Mouse (Mus musculus) kidney, adult 18-20 months (tissue): ENCODE measurements around the gene Spred2.

Experiments
- DNase-seq: peaks from one replicate; pipeline ENCODE4 v3.0.0; 2021

The Spred2 gene

DNA sequence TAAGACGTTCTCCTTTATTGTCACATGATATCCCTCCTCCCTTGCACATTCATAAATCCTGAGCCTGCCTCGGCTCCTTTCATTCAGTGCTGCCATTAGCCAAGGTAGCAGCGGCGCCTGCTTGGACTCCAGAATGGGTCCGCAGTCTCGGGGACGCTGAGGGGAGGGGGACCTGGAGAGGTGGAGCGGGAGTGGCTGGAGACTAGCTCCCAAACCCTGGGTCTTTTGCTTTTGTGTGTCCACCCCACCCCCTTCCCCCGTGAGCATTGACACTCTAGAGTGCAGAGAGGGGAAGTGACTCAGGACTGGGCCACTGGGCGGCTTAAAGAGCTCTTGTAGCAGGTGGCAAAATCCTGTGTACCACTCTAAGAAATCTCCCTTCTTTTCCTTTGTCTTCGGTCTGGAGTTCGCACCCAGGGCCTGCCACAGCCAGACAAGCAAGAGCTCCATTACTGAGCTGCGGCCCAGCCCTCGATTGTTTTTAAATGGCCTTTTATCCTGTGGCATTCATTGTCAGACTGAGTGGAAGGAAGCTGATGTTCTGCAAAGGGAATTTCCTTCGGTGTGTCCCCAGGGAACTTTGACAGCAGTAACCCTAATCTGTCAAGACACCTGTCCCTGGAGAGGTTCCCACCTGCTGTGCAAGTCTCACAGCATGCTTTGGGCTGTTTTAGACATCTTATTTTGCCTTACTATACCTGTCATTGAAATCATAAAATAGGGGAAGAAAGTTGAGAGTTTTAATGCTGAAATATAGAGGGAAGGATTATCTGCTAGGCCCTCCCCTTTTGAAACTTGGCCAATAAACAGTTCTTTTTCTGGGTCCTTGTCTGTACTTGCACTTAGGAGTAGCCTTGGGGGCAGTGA lies 2.0 kb downstream of the Spred2 start:
- peak; percentile 70 for DNase-seq

DNA sequence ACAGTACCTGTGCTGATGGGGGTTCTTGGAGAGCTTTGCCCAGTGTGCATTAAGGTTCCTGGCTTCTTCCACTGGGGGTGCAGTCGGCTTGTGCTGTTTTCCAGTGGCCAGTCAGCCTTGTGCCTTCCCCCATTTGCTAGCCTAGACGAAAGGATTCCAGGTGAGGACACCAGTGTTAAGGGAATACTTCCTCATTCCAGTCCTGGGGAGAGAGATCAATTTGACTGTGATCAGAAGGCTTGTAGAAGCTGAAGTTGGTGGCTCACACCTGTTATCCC lies 2.6 kb downstream of the Spred2 start:
- DNase-seq, result no peak

DNA sequence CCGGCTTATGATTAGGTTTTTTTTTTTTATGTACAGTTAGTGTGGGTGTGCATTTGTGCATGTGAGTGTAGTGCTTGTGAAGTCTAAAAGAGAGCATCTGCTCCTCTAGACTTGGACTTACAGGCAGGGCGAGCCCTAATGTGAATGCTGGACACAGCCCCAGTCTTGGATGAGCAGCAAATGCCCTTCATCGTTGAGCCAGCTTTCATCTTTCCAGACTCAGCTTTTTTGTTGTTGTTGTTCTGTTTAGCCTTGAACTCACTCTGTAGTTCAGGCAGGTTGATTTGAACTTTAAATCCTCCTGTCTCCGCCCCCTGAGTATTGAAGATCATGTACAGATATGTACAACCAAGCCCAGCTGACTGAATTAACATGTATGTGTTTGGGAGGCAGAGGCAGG lies 4.5 kb downstream of the Spred2 start:
- DNase-seq, result no peak

DNA sequence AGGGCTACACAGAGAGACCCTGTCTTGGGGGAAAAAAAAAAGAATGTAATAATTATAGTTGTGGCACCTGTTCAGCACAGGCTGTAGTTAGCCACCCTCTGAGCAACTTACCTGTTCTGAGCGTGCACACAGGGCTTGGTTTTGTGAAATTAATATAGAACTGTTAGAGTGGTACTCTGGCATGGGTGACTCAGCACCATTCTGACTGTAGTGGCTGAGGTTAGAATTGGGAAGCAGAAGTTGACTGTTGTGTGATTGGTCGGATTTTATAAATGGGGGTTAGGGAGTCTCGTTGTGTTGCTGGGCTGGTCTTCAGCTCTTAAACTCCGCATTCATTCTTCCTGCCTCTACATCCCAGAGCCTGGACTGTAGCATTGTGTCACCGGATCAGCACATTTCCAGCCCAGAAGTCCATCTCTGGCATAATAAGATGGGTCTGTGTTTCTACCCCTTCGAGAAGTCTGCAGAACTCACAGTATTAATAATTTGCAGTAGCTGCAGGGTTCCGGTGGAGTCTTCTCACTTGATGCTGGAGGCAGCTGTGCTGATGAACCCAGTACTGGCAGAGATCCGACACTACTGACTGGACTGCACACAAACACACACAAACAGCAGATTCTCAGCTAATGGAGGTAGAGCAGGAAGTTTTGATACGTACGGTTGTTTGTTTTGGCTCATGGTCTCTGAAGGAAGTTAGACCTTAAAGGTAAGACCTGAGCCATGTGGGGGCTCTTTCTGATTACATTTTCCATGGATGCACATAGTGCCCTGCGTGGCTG lies 5.1 kb downstream of the Spred2 start:
- DNase-seq, result no peak

DNA sequence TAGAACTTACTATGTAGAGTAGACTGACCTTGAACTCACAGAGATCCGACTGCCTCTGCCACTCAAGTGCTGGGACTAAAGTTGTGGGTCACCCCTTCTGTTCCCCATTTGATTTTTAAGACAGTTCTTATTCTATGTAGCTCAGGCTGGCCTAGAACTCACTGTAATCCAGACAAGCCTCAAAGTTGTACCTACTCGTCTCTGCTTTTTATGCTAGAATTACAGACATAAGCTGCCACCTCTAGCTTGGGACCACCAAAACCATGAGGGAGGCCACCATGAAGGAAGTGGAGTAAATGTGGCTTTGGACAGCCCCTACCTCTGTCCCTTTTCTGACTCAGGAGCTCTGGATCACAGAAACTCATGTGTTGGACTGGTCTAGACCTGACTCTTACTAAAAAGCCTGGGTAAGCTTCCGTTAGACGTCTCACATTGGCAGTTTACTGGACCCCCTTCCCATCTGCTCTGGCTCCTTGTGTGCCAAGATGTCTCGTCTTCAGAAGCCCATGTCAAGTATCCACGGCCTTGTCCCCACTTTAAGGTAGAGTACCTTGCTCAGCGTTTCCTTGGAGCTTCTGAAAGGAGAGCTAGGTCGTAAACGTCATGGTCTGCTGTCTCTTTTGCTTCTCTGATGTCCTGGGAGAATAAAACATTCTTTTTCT lies 7.5 kb downstream of the Spred2 start:
- DNase-seq, result no peak

DNA sequence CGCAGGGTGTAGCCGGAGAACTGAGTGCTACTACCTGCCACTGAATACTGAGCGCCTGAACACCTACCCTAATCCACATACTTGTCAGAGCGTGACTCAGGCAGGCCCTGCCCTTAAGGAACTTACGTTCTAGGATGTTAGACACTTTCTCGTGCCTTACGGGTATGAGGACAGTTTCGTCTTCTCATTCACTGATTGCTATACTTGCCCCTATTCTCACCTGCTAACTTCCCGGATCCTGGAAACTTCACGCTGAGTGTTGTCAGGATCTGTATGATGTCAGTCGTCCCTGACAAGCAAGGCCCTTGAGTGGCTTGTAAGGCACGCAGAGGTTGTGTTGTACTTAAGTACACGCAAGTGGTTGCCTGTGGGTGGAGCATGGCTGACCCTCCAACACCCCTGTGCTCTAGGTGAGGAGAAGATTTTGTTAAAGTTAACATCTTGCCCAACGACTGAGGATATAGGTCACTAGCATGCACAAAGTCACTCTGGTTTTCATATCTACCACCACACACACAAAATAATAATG lies 8.9 kb downstream of the Spred2 start:
- no peak for DNase-seq

DNA sequence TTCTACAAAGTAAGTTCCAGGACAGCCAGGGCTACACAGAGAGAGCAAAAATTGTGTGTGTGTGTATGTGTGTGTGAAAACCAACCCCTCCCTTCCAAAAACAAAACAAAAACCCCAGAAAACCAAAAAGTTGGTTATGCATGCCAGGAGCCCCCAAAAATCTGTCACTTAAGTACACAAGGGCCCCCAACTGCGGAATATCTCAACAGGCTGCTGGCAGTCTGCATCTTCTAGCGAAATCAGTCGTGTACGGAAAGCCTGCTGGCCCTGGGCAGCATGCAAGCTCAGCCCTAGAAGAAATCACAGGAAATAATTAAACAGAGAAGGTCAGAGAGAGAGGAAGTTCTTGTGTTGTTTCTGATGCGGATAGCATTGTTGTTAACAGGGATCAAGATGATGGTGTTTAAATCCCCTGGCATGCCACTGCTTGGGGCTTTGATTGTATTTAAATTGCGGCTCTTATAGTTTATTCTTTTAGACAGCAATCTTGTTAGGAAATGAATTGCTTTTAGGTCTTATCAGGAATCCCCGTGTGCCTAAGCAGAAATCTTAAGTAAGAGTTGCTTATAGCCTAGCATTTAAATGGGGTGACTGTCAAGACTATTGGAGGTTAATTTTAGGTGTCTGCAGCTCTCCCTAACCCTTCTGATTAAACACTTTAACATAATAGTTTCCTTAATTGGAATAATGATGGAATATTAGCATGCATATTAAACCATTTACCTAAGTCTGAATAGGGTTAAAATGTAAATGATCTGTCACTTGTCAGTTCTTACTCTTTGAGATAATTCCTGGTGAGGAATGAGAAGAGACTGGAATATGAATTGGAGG lies 11.6 kb downstream of the Spred2 start:
- DNase-seq, result no peak

DNA sequence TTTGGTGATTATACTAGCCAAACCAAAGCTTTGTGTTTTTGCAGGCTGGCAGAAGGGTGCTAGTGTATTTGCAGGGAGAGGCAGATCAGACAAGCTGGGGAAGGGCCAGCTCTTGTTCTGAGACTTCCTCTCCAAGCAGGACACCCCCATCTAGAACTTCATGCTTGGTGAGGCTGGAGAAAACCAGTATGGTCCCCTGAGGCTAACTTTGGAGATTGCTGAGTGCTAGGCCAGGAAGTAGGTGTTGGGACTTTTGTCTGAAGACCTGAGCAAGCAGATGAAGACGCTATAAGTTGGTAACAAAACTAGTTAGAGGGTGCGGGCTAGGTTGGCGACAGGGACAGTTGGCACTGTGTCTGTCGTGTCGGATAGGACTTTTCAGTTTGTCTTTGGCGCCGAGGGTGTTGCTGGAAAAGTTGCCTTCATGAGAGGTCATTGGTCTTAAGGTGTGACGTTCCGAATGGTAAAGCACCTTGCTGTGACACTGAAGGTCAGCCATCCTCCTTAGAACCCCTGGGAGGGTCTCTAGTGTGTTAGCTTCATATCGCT lies 14.4 kb downstream of the Spred2 start:
- no peak for DNase-seq

DNA sequence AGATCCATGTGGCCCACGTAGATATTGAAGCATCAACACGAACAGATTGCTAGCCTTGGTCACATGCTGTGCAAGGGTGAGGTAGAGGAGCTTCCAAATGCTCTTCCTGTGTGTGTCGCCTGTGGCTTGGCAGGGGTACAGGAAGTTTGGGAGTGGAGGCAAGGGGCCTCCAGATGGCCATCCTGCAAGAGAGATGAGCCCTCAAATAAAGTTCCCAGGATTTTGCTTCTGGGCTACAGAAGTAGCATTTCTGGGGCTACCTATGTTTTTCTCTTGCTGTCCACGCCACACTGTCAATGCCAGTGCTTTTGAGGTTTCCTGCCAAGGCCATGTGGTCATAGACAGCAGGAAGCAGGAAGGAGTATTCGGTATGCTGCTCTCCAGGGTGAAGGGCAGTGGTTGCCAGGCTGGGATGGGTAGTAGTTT lies 15.1 kb downstream of the Spred2 start:
- no peak for DNase-seq

DNA sequence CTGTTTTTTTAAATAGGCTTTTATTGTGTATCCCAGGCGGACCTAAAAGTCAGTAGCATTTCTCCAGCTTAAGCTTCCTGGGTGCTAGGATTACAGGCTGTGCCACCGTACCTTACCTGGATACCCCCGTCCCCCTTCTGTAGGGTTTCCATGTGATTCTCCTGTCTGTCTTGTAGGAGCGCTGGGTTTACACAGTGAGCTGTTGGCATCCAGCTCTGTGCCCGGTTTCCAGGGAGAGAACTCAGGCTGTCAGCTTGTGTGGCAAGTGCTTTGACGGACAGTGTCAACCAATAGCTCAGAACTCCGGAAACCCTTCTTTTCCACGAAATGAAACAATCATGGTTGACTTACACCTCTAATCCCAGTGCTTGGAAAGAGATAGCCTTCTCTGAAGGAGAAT lies 15.7 kb downstream of the Spred2 start:
- no peak for DNase-seq

DNA sequence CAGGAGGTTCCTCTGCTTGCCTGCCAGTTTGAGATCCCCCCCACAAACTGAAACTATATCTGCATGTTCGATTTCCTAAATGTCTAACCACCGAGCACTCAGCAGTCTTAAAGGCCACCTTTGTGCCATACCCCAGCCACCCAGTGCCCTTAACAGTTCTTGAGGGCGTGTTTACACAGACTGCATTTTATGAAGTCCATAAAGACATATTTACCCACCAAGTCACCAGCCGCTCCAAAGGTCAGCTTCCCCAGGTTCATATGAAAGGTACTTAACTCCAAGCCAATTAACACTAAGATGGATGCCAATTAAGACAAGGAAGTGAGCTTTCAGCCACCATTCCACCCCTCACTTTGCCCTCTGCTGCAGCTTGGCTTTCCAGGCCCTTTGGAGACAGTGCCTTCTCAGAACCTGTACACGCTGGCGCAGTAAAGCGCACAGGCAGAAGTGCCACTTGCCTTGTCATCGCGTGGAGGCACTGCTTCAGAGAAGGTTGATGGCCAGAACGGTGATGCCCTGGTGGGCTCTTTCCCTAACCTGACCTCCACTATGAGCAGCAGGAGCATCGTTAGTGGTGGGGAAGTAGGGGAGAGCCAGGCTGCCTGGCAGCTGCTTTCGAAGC lies 17.1 kb downstream of the Spred2 start:
- no peak for DNase-seq

DNA sequence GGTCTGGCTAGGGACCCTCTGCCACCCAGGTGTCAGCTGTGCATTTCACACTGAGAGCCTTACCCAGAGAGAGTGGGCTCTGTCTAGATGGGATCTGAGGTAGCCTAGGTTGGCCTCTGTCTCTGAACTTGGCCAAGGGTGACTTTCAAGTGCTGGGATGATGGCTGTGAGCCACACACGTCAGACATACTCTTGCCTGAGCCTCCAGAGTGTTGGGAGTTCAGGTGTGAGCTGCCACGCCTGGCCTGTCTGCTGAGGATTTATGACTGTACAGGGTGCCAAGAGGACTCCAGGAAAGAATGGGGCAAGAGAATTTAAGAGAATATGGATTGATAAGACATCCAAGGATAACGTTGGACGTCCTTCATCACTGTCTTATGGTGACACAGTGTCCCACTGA lies 17.8 kb downstream of the Spred2 start:
- no peak for DNase-seq

DNA sequence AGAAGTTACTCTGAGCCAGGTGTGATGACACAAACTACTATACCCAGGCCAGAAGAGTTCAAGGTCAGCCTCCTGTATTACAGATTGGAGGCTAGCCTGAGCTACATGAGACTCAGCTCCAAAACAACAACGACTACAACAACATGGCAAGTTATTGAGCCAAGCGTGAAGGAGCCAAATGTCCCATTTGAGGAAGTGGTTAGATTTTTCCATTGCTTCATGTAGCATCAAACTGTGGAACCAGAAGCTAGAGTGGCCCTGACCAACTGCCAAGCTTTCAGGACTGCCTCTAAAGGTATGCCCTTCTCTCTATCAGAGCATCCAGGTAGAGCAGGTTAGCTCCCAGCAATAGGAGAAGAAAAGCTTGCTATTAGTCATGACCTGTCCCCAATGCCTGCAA lies 19.6 kb downstream of the Spred2 start:
- no peak for DNase-seq

DNA sequence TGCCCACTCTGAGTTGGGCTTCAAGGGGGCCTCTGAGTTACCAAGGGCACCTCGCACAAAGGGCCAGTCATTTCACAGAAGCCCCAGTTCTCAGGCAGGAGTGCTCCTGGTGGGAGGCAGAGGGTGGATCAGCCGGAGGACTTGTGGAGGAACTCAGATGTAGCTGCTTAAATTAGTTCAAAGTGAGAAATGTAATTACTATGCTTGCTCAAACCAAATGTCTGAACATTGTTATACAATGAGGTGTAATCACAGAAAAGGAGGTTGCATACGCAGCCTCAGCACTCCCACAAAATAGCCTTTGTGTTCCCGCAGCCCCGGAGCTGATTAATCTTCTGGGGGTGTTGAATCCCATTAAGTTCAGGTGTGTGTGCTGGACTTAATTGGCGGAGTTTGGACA lies 20.5 kb downstream of the Spred2 start:
- no peak for DNase-seq

DNA sequence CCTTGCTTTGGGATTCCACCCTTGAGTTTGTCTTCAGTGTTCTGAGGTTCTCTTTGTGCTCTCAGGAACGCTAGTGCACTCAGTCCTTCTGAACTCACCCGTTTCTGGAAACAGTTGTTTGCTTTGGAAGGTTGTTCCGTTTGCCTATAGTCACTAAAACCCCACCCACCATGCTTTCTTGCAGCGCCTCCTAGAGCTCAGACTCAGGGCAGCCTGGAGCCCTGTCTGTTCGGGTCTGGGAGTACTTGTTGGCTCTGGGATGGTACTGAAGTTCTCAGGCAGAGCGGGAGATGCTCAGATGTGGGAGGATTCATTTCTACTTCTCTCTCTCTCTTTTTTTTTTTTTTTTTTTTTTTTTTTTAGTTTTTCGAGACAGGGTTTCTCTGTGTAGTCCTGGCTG lies 22.5 kb downstream of the Spred2 start:
- no peak for DNase-seq

DNA sequence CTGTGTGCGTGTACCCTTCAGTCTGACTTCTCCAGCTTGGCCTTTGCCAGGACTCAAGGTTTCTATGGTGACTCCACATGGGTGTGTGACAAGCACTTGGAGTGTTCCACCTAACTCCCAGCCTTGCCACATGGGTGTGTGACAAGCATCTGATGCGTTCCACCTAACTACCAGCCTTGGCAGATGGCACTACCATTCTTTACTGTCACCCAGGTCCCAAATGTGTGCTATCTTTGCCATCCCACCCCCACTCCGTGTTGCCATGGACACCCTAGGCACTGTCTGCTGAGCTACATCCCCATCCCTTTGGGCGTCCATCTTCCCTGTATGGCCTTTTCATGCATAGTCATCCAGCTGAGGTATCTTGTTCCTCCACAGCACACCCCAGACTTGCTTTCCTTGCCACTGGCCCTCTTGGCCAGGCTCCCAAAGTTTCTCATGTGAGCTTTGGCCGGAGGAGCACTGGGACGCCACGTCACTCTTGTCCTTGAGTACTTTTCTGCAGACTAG lies 23.5 kb downstream of the Spred2 start:
- peak; percentile 65 for DNase-seq

DNA sequence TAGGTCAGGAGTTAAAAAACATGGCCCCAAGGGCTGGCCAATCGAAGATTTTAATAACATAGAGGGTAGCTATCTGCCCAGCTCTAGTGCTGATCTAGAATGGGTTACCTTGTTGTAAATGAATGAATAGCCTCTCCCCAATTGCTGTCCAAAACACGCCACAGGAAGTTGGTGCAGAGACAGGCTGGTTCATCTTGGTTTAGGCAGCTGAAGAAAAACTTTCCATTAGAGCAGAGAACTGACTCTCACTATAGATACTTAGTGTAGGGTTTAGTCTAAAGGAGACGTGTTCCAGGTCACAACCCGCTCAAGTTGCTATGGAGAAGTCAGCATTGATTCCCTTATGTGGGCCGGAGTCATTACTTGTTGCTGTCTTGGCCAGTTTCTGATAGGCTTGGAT lies 25.6 kb downstream of the Spred2 start:
- no peak for DNase-seq

DNA sequence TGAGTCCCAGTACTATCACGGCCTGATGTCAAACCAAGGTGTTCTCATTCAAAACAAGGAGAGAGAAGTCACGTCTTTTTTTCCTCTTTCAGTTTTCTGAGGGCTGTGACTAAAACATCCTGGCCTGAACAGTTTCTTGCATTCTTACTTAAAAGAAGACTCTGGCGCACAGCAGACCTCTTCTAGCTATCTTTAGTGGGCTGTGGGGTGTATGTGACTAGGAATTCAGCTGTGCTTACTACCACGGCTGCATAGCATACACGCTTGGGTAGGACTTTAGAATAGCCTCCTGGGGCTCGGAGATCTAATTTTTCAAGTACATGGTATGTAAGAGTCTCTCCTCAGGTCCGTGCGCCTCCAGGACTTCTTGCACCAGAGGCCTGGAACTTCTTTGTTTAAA lies 26.0 kb downstream of the Spred2 start:
- DNase-seq, result no peak

DNA sequence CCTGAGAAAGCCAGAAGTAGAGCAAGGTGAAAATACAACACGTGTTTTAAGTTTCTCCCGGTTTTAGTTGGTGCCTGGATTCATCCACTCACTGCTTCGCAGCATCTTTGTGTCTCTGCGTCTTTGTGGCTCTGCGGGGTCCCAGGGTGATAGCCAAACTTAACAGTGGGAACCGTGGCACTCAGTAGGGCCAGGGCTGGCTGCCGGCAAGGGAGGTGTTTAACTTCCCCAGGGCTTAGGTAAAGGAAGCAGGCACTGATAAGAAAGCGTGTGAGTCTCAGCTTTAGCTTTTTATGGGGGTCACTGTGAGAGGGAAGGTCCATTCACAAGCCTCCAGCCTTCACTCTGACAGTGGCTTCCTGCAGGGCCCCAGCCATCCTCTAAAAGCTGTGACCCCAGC lies 28.8 kb downstream of the Spred2 start:
- no peak for DNase-seq

DNA sequence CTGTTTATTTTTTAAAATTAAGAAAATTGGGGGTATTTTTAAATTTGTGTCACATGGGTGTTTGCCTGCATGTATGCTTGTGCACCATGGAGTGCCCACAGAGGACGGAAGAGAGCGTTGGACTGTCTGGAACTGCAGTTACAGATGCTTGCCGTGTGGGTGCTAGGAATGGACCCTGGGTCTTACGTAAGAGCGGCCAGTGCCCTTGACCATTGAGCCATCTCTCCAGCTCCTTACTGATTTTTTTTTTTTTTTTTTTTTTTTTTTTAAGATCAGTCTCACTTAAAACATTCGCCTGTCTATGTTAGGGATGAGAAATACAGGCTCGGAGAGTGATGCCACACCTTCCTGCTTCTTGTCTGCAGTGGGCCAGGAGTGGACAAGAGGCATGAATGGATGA lies 29.7 kb downstream of the Spred2 start:
- no peak for DNase-seq

DNA sequence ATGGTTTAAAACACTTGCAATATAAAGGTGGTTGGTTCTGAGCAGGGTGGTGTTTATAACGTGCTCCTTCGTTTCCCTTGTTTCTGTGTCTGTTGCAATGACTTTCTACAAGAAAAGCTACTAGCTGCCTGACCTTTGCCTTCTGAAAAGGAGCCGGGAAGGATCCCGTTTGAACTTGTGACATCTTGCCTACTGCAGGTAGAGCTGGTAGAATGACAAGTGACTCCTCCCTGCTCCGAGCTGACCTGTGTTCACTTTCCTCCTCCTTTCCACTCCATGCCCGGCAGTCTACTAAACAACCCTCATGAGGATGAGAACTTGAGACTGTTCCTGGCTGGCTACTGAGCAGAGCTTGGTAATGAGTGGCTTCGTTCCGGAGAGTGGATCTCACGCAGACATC lies 30.9 kb downstream of the Spred2 start:
- no peak for DNase-seq

DNA sequence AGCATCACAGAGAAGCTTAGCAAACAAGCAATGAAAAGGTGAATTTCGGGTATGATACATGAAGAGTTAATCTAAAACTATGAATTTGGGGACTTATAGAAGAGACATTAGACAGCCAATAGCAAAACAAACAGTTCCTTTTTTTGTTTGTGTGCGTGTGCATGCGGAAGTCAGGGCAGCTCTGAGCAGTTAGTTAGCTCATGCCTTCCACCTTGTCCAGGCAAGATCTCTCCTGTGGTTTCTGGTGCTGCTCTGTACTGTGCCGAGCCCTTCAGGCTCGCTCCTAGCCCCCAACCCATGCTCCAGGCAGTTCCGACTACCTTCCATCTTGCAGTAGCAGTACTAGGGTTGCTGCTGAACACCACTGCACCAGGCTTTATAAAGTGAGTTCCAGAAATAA lies 31.5 kb downstream of the Spred2 start:
- no peak for DNase-seq
